Mouse (Mus musculus) heart, embryonic 16.5 days (tissue): ENCODE measurements around the gene Rpl3. TPM values are rescaled to one million over a fixed set of nuclear protein-coding genes. Genes with fewer than 3 reads are reported as not detected.

Experiments used
- ATAC-seq: fragments of 200-750 bp; cut with Nextera tagmentation; replicated peaks from 2 replicates; pipeline ENCODE4 v1.8.0; 2017; ENCODE audit warnings: moderate number of reproducible peaks; ENCODE audit not compliant: insufficient read depth, low FRiP score; ENCODE audit errors: extremely low read depth
- H3K27ac ChIP-seq: fragments of 300-500 bp; sonication (generic); 2 replicates; pipeline ENCODE4 v1.5.1; 2014; ENCODE audit warnings: mild to moderate bottlenecking, low read length, control low read depth, moderate library complexity
- H3K27me3 ChIP-seq: fragments of 300-500 bp; sonication (generic); 2 replicates; pipeline ENCODE4 v1.6.1; 2014; ENCODE audit warnings: low read length, mixed read lengths; ENCODE audit not compliant: control insufficient read depth, insufficient read depth
- H3K36me3 ChIP-seq: fragments of 300-500 bp; sonication (generic); 2 replicates; pipeline ENCODE4 v1.6.1; 2014; ENCODE audit not compliant: control insufficient read depth, insufficient read depth
- H3K4me1 ChIP-seq: fragments of 300-500 bp; sonication (generic); 2 replicates; pipeline ENCODE4 v1.6.1; 2014; ENCODE audit warnings: low read length, mixed read lengths; ENCODE audit not compliant: control insufficient read depth, insufficient read depth
- H3K4me2 ChIP-seq: fragments of 300-500 bp; sonication (generic); 2 replicates; pipeline ENCODE4 v1.6.1; 2014; ENCODE audit warnings: low read depth, mild to moderate bottlenecking, control low read depth, low read length
- H3K4me3 ChIP-seq: fragments of 300-500 bp; sonication (generic); 2 replicates; pipeline ENCODE4 v1.5.1; 2014; ENCODE audit warnings: mild to moderate bottlenecking, control low read depth, low read length
- H3K9ac ChIP-seq: fragments of 300-500 bp; sonication (generic); 2 replicates; pipeline ENCODE4 v1.6.1; 2014; ENCODE audit warnings: low read length, control low read depth
- H3K9me3 ChIP-seq: fragments of 300-500 bp; sonication (generic); replicated peaks from 2 replicates; pipeline ENCODE4 v1.6.1; 2016; ENCODE audit warnings: low read length; ENCODE audit not compliant: control insufficient read depth
- WGBS: fragments of 180-500 bp; shearing (Covaris S2); extraction: QIAGEN DNeasy Blood & Tissue Kit; methylation state at CpG from one replicate; pipeline ENCODE4 v1.1.7; 2014; 5-methylcytosine and 5-hydroxymethylcytosine counted together
- polyA plus RNA-seq: library from polyadenylated mRNA; unstranded; fragments of >200 nt; fragmentation: Nextera tagmentation; extraction: Ambion mirVana; gene quantifications from 2 replicates; pipeline ENCODE4 v1.2.1, GENCODE M21; 2015

The Rpl3 gene
- polyA plus RNA-seq, 1 experiment from 2014 or later: 606 TPM

- Histone ChIP-seq H3K27me3 (no peaks in the 10 kb centered on the region; the same call in 1 of the 2 replicates), H3K4me1 (peaks cover under 1% of the 10 kb centered on the region; the same call in 1 of the 2 replicates), H3K4me3 (no peak overlapping the region), H3K9me3 (no peaks in the 10 kb centered on the region; the same call in 1 of the 2 replicates), H3K9ac (no peak overlapping the region), H3K27ac (no peak overlapping the region), H3K36me3 (no peaks in the 10 kb centered on the region), H3K4me2 (no peak overlapping the region)
- ATAC-seq: no peak
- WGBS: 64% methylated on average over 7 of the region's 7 CpGs
Measured at GRCm38 (mm10) chr15:80059606-80060005, 32.1 kb downstream of the Rpl3 start.

- no peak for ATAC-seq
- H3K4me2 ChIP-seq: no peak overlapping the region
- H3K4me3 ChIP-seq: no peak overlapping the region
- no peaks in the 10 kb centered on the region; the same call in 1 of the 2 replicates for H3K27me3 ChIP-seq
- peaks cover 11% of the 10 kb centered on the region for H3K4me1 ChIP-seq
- H3K9me3 ChIP-seq: no peaks in the 10 kb centered on the region; the same call in 1 of the 2 replicates
- H3K9ac ChIP-seq: no peak overlapping the region
- WGBS: 92% methylated on average over 7 of the region's 7 CpGs
- H3K36me3 ChIP-seq: no peaks in the 10 kb centered on the region
- H3K27ac ChIP-seq: no peak overlapping the region
Measured at GRCm38 (mm10) chr15:80058151-80058550, 33.5 kb downstream of the Rpl3 start.

DNA sequence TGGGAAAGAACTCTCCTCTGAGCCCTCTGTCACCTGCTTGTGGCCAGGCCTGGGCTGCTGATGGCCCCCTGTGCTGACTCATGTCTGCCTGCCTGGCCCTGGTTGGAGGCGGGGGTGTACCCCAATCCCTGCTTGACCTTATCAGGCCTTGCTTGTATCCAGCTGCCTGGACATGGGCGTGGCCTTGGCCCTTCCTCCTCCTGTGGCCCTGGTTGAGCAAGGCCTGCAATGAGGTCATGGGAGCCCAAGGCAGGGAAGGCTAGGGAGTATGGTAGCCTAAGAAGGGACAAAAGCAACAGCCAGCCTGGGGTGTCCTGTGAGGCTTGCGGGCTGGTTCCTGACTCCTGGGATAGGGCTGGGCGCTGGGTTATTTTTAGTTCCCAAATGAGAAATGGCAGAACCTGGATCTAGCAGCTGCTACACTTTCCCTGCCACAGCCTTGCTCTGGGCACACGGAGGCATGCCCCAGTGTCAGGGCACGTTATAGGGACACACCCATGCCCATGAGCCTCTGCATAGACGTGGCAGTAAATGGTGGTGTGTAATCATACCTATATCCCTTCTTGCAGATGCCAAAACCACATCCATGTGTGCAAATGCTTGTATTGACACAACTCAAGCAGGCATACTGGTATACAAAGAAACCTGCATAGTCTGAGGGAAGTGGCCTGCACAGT, 37.5 kb downstream of the Rpl3 start:
- Histone ChIP-seq H3K4me3 (no peak overlapping the region), H3K4me2 (no peak overlapping the region), H3K9me3 (0 out of 2 replicates have a peak, but pooled peaks cover 2% of the 10 kb centered on the region), H3K27ac (peak overlapping the region; percentile 2), H3K9ac (peak overlapping the region; percentile 35; the same call in 1 of the 2 replicates), H3K36me3 (no peaks in the 10 kb centered on the region), H3K27me3 (no peaks in the 10 kb centered on the region; the same call in 1 of the 2 replicates), H3K4me1 (peaks cover 18% of the 10 kb centered on the region)
- 0 out of 2 replicates have a peak, but pooled peaks have one; percentile 19 for ATAC-seq
- 38% methylated on average over 7 of the region's 7 CpGs for WGBS

DNA sequence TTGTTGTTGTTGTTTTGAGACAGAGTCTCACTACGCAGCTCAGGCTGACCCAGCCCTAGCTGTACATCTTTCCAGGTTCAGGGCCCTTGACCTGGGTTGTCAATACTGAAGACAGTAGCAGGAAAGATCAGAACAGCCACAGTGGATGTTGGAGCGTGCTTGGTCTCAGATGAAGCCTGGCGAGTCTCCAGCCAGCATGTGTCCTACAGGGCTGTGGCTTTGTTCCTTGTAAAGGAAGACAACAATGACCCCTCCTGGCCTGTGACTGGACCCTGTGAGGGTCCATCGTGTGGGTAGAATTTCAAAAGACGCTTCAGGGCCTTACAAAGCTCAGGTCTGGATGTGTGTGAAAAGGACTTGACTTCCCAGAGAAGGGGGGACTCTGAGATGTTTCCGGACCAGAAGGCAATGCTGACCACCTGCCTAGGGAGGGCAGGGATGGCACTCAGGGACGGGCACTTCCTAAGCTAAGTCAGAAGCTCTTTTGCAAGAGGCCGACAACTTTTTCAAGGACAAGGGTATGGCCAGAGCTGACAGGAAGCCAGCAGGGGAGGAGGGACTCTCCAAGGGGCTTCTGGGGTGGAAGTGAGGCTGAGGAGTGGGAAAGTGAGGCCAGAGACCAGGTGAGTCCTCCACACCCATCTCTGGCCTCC, 38.2 kb downstream of the Rpl3 start:
- 74% methylated on average over 8 of the region's 8 CpGs for WGBS
- no peak overlapping the region for H3K27ac ChIP-seq
- 0 out of 2 replicates have a peak, but pooled peaks cover 2% of the 10 kb centered on the region for H3K9me3 ChIP-seq
- no peak for ATAC-seq
- no peak overlapping the region for H3K4me3 ChIP-seq
- no peaks in the 10 kb centered on the region for H3K36me3 ChIP-seq
- no peaks in the 10 kb centered on the region; the same call in 1 of the 2 replicates for H3K27me3 ChIP-seq
- peak overlapping the region; percentile 35; the same call in 1 of the 2 replicates for H3K9ac ChIP-seq
- no peak overlapping the region for H3K4me2 ChIP-seq
- H3K4me1 ChIP-seq: peaks cover 22% of the 10 kb centered on the region

- Histone ChIP-seq H3K9ac (no peak overlapping the region), H3K27me3 (no peaks in the 10 kb centered on the region), H3K4me1 (peaks cover 33% of the 10 kb centered on the region), H3K4me2 (no peak overlapping the region), H3K27ac (peak overlapping the region; percentile 84), H3K36me3 (no peaks in the 10 kb centered on the region), H3K4me3 (no peak overlapping the region), H3K9me3 (0 out of 2 replicates have a peak, but pooled peaks cover 2% of the 10 kb centered on the region)
- WGBS: 71% methylated on average over 9 of the region's 9 CpGs
- 0 out of 2 replicates have a peak, but pooled peaks have one; percentile 23 for ATAC-seq
Measured at GRCm38 (mm10) chr15:80051782-80052181, 39.9 kb downstream of the Rpl3 start.

- H3K9me3 ChIP-seq: 0 out of 2 replicates have a peak, but pooled peaks cover 2% of the 10 kb centered on the region
- 73% methylated on average over 19 of the region's 19 CpGs for WGBS
- no peak overlapping the region for H3K4me3 ChIP-seq
- ATAC-seq: peak; percentile 28; the same call in 1 of the 2 replicates
- no peak overlapping the region for H3K4me2 ChIP-seq
- H3K27ac ChIP-seq: peak overlapping the region; percentile 84
- H3K9ac ChIP-seq: no peak overlapping the region
- H3K36me3 ChIP-seq: no peaks in the 10 kb centered on the region
- no peaks in the 10 kb centered on the region for H3K27me3 ChIP-seq
- peaks cover 33% of the 10 kb centered on the region for H3K4me1 ChIP-seq
Measured at GRCm38 (mm10) chr15:80051092-80051761, 40.4 kb downstream of the Rpl3 start.

- ATAC-seq: 0 out of 2 replicates have a peak, but pooled peaks have one; percentile 34
- H3K9me3 ChIP-seq: peaks cover 7% of the 10 kb centered on the region
- no peak overlapping the region for H3K4me2 ChIP-seq
- peaks cover 33% of the 10 kb centered on the region for H3K4me1 ChIP-seq
- peak overlapping the region; percentile 73 for H3K27ac ChIP-seq
- 40% methylated on average over 4 of the region's 4 CpGs for WGBS
- H3K9ac ChIP-seq: no peak overlapping the region
- H3K4me3 ChIP-seq: no peak overlapping the region
- no peaks in the 10 kb centered on the region for H3K27me3 ChIP-seq
- no peaks in the 10 kb centered on the region for H3K36me3 ChIP-seq
Measured at GRCm38 (mm10) chr15:80050093-80050492, 41.6 kb downstream of the Rpl3 start.

- H3K4me2 ChIP-seq: no peak overlapping the region
- no peak overlapping the region for H3K27ac ChIP-seq
- no peaks in the 10 kb centered on the region for H3K36me3 ChIP-seq
- peaks cover 22% of the 10 kb centered on the region for H3K4me1 ChIP-seq
- 0 out of 2 replicates have a peak overlapping the region, but pooled peaks have one; percentile 12 for H3K9ac ChIP-seq
- ATAC-seq: no peak
- peaks cover 6% of the 10 kb centered on the region for H3K9me3 ChIP-seq
- 16% methylated on average over 5 of the region's 5 CpGs for WGBS
- no peaks in the 10 kb centered on the region for H3K27me3 ChIP-seq
- H3K4me3 ChIP-seq: no peak overlapping the region
Measured at GRCm38 (mm10) chr15:80047973-80048372, 43.7 kb downstream of the Rpl3 start.
